Mouse (Mus musculus) gastrocnemius, adult 18-20 months (tissue): ENCODE measurements around the gene Pde3a. TPM values are rescaled to one million over a fixed set of nuclear protein-coding genes. Genes with fewer than 3 reads are reported as not detected.
"Not testable (repeated sequence)": the region's sequence is repeated elsewhere in the genome, so short reads cannot be mapped to it uniquely, and the experiment has no call there.

Experiments
- DNase-seq: peaks from one replicate; pipeline ENCODE4 v3.0.0; 2021; ENCODE audit warnings: low spot score
- total RNA-seq, 2 experiments: library from RNA; stranded (reverse); gene quantifications; 2 replicates each; pipeline ENCODE4 v1.2.3; 2021

Pde3a gene
- total RNA-seq, 2 experiments from 2014 or later, result 2.4 to 2.6 TPM

GRCm38 (mm10) chr6:141327134-141327533 lies 78.1 kb downstream of the Pde3a start:
- not testable (repeated sequence) for DNase-seq

GRCm38 (mm10) chr6:141328071-141328470 lies 79.0 kb downstream of the Pde3a start:
- no peak for DNase-seq

DNA sequence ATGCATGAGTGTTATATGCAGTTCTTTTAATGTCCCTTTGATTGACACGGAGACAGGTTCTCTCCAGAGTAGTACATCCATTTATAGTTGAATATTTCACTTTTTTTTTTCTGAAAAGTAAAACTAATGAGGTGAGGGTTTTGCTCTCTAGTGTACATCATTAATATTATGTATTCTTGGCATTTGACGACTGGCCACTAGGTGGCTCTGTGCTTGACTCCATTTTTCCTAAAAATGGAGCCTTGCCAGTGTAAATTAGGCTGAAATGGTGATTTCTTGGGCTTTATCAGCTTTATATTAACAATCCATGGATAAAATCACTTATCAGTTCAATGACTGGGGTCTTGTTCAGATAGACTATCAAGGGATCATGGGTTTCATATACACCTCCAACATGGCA lies 82.4 kb downstream of the Pde3a start:
- DNase-seq, result no peak

DNA sequence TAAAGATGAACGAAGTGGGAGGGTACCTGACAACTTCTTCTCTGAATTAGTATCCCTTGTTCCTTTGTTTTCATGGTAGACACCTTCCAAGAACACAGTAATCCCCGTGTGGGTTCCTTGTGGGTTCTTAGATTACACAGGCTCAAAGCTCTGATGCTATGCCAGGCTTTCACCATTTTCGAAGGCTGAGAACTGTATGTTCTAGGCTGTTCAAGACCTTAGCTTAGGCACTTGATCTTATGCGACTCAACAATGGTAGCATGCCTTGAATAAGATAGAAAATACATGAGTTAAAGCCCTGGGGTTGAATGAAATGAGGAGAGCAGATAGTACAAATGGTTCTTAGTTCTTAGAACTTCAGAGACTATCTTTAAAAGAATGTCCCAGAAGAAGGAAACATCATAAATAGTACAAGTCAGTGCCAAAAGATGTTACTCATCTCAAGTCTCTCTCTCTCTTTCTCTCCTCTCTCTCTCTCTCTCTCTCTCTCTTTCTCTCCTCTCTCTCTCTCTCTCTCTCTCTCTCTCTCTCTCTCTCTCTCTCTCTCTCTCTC lies 83.6 kb downstream of the Pde3a start:
- DNase-seq, result no peak

GRCm38 (mm10) chr6:141333245-141333644 lies 84.2 kb downstream of the Pde3a start:
- peak; percentile 68 for DNase-seq

GRCm38 (mm10) chr6:141335878-141336277 lies 86.8 kb downstream of the Pde3a start:
- no peak for DNase-seq

- no peak for DNase-seq
Observed at GRCm38 (mm10) chr6:141336438-141336837, 87.4 kb downstream of the Pde3a start.

DNA sequence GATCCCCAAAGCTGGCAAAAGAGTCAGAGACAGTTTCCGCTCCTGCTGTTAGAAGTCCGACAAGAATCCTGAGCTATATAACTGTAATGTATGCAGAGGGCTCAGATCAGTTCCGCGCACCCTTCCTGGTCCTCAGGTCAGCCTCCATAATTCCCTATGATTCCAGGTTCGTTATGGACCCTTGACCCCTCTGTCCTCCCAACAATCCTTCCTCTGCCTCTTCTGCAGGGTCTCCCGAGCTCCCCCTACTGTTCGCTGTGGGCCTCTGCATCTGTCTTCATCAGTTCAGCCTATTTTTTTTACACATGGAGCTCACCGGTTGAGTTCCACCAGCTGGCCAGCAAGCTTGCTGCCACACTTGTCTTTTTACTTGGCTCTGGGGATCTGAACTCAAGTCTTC lies 88.6 kb downstream of the Pde3a start:
- DNase-seq, result no peak

GRCm38 (mm10) chr6:141341385-141341784 lies 92.3 kb downstream of the Pde3a start:
- DNase-seq, result no peak

DNA sequence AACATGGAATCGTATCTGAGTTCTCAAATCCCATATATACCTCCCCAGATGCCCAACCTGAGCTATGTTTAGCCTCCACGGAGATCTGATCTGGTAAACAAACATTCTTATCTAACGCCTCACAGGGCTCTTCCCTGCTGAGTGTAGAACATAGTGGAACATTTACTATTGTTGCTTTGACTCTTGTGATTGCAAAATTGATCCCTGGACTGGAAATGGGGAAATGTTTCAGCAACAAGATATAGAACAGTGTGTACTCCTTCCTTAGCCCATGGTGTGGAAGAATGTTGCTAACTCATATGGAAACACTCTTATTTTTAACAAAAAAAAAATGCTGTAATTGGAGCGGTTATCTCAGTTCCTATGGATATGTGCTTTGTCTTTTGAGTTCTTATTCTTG lies 98.8 kb downstream of the Pde3a start:
- DNase-seq, result no peak

DNA sequence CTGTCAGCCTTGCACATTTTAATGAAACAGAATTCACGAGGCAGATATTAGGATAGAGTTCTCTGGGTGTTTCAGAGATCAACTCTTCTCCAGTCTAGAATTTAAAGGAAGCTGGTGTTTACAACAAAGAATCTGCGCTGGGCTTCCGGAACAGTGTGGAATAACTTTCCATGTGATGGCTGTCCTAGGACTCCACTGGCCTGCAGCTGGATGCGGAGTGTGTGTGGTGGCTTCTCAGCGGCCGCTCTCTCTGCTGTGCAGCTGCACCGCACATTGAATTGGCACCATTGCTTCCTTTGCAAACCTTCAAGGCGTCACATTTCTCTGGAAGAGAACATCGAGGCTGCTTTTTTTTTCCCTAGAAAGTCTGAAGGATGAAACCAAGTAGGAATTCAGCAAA lies 99.5 kb downstream of the Pde3a start:
- no peak for DNase-seq

DNA sequence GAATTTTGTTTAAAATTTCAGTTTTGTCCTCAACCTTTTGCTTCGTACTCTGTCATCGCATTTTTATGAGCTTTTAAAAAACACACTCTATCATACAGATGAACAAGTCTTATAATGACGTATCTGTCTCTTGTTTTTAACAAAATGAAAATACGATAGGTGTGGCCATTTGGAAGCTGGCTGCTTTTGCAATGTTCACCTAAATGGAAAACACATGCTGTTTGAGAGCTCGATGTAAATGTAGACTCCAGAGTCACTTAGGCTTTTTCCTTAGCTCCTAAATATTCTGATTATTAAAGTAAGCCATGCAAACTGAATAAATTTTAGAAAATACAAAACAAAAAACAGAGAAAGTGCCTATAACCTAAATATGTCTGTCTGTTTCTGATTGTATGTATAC lies 101.2 kb downstream of the Pde3a start:
- DNase-seq, result no peak

GRCm38 (mm10) chr6:141352277-141352676 lies 103.2 kb downstream of the Pde3a start:
- no peak for DNase-seq

DNA sequence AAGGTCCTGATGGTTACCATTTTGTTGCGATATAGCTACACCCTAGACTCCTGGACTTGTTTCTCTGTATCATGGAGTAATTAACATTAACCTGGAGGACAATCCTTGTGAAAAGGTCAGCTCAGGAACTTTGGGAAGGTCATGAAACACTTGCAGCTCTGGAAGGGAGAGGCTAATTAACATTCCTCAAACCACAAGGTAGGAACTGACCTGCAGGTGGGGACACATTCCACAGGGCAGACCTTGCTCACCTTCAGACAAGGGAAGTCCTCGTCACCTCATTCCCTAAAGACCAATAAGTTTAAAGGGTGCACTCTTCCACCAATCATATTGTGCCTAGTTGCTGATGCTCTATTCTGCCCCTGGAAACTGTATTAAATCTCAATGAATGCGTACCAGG lies 114.6 kb downstream of the Pde3a start:
- no peak for DNase-seq

GRCm38 (mm10) chr6:141367037-141367436 lies 118.0 kb downstream of the Pde3a start:
- DNase-seq, result no peak

DNA sequence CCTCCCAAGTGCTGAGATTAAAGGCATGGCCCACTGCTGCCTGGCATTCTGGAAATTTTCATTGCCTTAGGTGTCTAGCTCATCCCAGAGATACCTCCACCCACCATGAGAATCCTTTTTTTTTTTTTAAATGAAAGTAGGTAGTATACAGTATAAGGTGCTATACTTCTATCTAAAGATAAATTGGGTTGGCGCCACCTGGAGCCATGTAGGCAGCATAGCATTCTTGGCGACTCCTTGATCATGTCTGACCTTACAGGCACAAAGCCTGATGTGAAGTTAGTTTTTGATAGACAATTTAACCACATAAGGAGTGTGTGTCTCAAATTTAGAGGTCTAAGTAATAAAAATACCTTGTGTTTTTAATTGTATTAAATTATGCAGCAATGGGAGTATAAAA lies 123.6 kb downstream of the Pde3a start:
- DNase-seq, result no peak

DNA sequence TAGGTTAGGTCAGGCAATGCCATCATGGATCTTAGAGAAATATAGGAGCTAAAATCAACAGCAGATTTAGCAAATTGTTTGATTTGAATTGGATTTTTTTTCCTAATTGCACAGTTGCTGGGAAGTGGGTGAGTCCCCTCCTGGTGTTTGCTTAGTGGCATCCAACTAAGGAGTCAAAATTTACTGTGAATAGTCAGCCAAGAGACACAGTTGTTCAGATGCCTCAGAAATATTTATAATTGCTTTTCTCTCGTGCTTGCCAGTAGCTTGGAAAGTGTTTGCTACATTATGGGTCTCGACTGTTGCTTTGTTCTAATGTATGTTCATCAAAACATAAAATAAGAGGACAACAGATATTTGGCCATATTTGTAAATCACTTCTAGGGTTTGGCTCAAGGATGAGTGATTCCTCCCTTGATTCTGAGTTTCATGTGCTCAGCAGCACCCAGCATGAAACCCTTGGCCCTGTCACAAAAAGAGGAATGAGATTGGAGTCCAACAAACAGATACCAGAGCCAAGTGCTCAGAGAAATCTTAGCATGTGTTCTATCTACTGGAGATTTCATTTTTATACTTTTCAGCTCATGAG lies 125.5 kb downstream of the Pde3a start:
- DNase-seq, result peak; percentile 14

GRCm38 (mm10) chr6:141375155-141375554 lies 126.1 kb downstream of the Pde3a start:
- no peak for DNase-seq

DNA sequence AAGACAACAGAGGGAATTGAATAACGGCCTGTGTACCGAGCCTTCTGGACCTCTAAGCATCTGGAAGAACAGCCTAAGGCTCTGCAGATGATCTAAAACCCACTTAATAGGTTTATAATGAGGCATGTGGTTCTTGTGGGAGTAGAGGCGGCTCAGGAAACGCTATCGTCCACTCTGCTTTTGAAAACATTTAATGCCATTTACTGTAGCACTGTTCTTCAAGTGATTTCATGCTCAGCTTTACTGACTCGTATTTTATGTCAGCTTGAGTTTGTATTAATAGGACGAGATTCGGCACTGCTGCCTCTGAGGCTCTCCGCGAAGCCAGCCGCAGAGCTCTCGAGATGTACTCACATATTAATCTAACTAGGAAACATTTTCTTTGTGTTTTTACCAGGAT lies 131.9 kb downstream of the Pde3a start:
- DNase-seq, result no peak

- DNase-seq, result no peak
Observed at GRCm38 (mm10) chr6:141381473-141381872, 132.4 kb downstream of the Pde3a start.

DNA sequence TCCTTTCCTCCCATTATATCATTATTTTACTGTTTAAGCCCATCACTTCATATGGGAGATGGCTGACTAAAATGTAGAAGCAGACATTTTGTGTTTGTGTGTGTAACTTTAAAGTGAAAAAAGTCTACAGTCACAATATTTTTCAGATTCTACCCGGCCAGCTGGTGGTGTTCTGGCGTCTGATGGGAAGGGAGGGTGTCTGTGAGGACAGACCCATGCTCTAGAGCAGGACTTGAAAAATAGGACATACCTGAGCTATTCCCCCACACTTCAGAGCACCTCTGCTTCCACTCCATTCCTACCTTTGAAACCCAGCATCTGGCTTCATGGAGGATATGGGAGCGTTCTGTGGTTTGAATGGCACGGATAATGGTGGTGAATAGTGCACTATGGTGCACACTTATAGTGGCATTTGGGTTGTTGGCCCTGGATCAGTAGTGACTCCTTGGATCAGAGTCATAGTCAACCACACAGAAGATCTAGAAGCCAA lies 132.9 kb downstream of the Pde3a start:
- DNase-seq, result no peak

GRCm38 (mm10) chr6:141388104-141388503 lies 139.0 kb downstream of the Pde3a start:
- no peak for DNase-seq

GRCm38 (mm10) chr6:141395926-141396325 lies 146.9 kb downstream of the Pde3a start:
- no peak for DNase-seq

DNA sequence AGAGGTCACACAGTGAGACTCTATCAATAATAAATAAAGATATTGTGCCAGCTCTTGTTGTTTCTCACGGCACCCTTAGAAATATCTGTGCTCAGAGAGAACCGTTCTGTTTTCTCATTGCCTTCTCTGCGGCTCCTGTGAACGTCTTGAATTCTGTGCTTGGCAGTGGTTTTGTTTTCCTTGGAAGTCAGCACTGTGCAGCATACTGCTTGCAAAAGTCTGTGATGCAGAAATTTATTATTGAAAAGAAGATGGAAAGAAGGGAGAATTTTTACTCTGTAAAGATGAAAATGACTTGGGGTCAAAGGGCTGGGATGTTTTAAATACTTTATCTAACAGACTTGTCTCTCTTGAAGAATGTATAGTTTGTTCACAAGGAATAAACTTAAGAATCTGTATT lies 150.3 kb downstream of the Pde3a start:
- peak; percentile 12 for DNase-seq
